Mouse (Mus musculus) megakaryocyte, embryonic 14.5 days (primary cell): ENCODE measurements around the gene Olfr1416. TPM values are rescaled to one million over a fixed set of nuclear protein-coding genes. Genes with fewer than 3 reads are reported as not detected.

Source experiments
- H3K27me3 ChIP-seq: replicated peaks from 2 replicates; pipeline ENCODE3; 2012; ENCODE audit warnings: inconsistent platforms
- H3K36me3 ChIP-seq: replicated peaks from 2 replicates; pipeline ENCODE3; 2012; ENCODE audit warnings: low read length, inconsistent platforms, mixed read lengths
- H3K4me1 ChIP-seq: 2 replicates; pipeline ENCODE4 v1.6.1; 2012; ENCODE audit warnings: inconsistent platforms
- H3K4me3 ChIP-seq: replicated peaks from 2 replicates; pipeline ENCODE3; 2012; ENCODE audit warnings: moderate library complexity, mild to moderate bottlenecking, inconsistent platforms
- H3K9me3 ChIP-seq: 2 replicates; pipeline ENCODE4 v1.6.1; 2012; ENCODE audit warnings: inconsistent platforms
- FLI1 ChIP-seq: IDR thresholded peaks from 2 replicates; pipeline ENCODE4 v1.6.1; 2012; ENCODE audit warnings: low read length, inconsistent platforms, mixed read lengths
- GATA1 ChIP-seq: IDR thresholded peaks from 3 replicates; pipeline ENCODE4 v1.6.1; 2012; ENCODE audit warnings: mixed read lengths, low read length, inconsistent platforms, borderline replicate concordance
- polyA plus RNA-seq: library from polyadenylated mRNA; stranded (reverse); fragments of >175 nt; gene quantifications from 2 replicates; pipeline ENCODE4 v1.2.3, GENCODE M21; 2012; ENCODE audit warnings: low replicate concordance; ENCODE audit not compliant: insufficient read depth

The Olfr1416 gene
- polyA plus RNA-seq, 1 experiment: not detected

GRCm38 (mm10) chr1:92468891-92469290 is 16.0 kb downstream of the Olfr1416 start:
- Histone ChIP-seq H3K9me3 (no peaks in the 10 kb centered on the region), H3K27me3 (no peaks in the 10 kb centered on the region), H3K36me3 (peaks cover 76% of the 10 kb centered on the region), H3K4me1 (peaks cover 39% of the 10 kb centered on the region), H3K4me3 (no peak overlapping the region)
- TF ChIP-seq FLI1: no peak
- no peak for TF ChIP-seq GATA1

GRCm38 (mm10) chr1:92458416-92458815 is 26.5 kb downstream of the Olfr1416 start:
- TF ChIP-seq FLI1 (no peak), GATA1 (no peak)

GRCm38 (mm10) chr1:92457758-92458157 is 27.2 kb downstream of the Olfr1416 start:
- TF ChIP-seq FLI1 (no peak), GATA1 (no peak)

More at GRCm38 (mm10) chr1:92458416-92458815, 26.5 kb downstream of the Olfr1416 start:
- Histone ChIP-seq H3K9me3 (peaks cover 7% of the 10 kb centered on the region), H3K4me3 (no peak overlapping the region), H3K27me3 (no peaks in the 10 kb centered on the region), H3K4me1 (peaks cover 9% of the 10 kb centered on the region), H3K36me3 (peaks cover 97% of the 10 kb centered on the region)

GRCm38 (mm10) chr1:92453751-92454445 is 31.0 kb downstream of the Olfr1416 start:
- Histone ChIP-seq H3K9me3 (peaks cover 7% of the 10 kb centered on the region), H3K36me3 (peaks cover 97% of the 10 kb centered on the region), H3K27me3 (no peaks in the 10 kb centered on the region), H3K4me1 (peaks cover 6% of the 10 kb centered on the region), H3K4me3 (no peak overlapping the region)
- TF ChIP-seq FLI1: no peak
- TF ChIP-seq GATA1: no peak

More at GRCm38 (mm10) chr1:92457758-92458157, 27.2 kb downstream of the Olfr1416 start:
- Histone ChIP-seq H3K27me3 (no peaks in the 10 kb centered on the region), H3K4me1 (peaks cover 9% of the 10 kb centered on the region), H3K36me3 (peaks cover 97% of the 10 kb centered on the region), H3K9me3 (peaks cover 7% of the 10 kb centered on the region), H3K4me3 (no peak overlapping the region)

GRCm38 (mm10) chr1:92448293-92448692 is 36.6 kb downstream of the Olfr1416 start:
- no peaks in the 10 kb centered on the region for H3K27me3 ChIP-seq
- H3K36me3 ChIP-seq: peaks cover 99% of the 10 kb centered on the region
- TF ChIP-seq GATA1 (no peak), FLI1 (no peak)
- H3K4me1 ChIP-seq: no peaks in the 10 kb centered on the region
- no peaks in the 10 kb centered on the region for H3K9me3 ChIP-seq
- H3K4me3 ChIP-seq: no peak overlapping the region

GRCm38 (mm10) chr1:92441453-92442063 is 43.4 kb downstream of the Olfr1416 start:
- no peak for TF ChIP-seq FLI1
- TF ChIP-seq GATA1: no peak
- Histone ChIP-seq H3K4me1 (peaks cover 33% of the 10 kb centered on the region), H3K36me3 (peaks cover 88% of the 10 kb centered on the region), H3K9me3 (no peaks in the 10 kb centered on the region), H3K27me3 (peaks cover 2% of the 10 kb centered on the region), H3K4me3 (no peak overlapping the region)

GRCm38 (mm10) chr1:92440066-92440750 is 44.7 kb downstream of the Olfr1416 start:
- peaks cover 10% of the 10 kb centered on the region for H3K27me3 ChIP-seq
- no peaks in the 10 kb centered on the region for H3K9me3 ChIP-seq
- H3K4me1 ChIP-seq: peaks cover 33% of the 10 kb centered on the region
- no peak overlapping the region for H3K4me3 ChIP-seq
- H3K36me3 ChIP-seq: peaks cover 75% of the 10 kb centered on the region
- TF ChIP-seq GATA1: no peak
- no peak for TF ChIP-seq FLI1

GRCm38 (mm10) chr1:92437678-92438271 is 47.1 kb downstream of the Olfr1416 start:
- Histone ChIP-seq H3K27me3 (peaks cover 22% of the 10 kb centered on the region), H3K9me3 (no peaks in the 10 kb centered on the region), H3K4me3 (peak overlapping the region; percentile 44), H3K4me1 (peaks cover 33% of the 10 kb centered on the region), H3K36me3 (peaks cover 51% of the 10 kb centered on the region)
- TF ChIP-seq GATA1 (no peak), FLI1 (no peak)

GRCm38 (mm10) chr1:92436831-92437321 is 48.0 kb downstream of the Olfr1416 start:
- peaks cover 22% of the 10 kb centered on the region for H3K27me3 ChIP-seq
- peaks cover 42% of the 10 kb centered on the region for H3K36me3 ChIP-seq
- H3K4me3 ChIP-seq: no peak overlapping the region
- no peaks in the 10 kb centered on the region for H3K9me3 ChIP-seq
- TF ChIP-seq GATA1: no peak
- TF ChIP-seq FLI1: no peak
- H3K4me1 ChIP-seq: peaks cover 30% of the 10 kb centered on the region

- peaks cover 29% of the 10 kb centered on the region for H3K27me3 ChIP-seq
- H3K4me3 ChIP-seq: no peak overlapping the region
- no peak for TF ChIP-seq GATA1
- TF ChIP-seq FLI1: no peak
- H3K36me3 ChIP-seq: peaks cover 25% of the 10 kb centered on the region
- peaks cover 3% of the 10 kb centered on the region for H3K9me3 ChIP-seq
- peaks cover 19% of the 10 kb centered on the region for H3K4me1 ChIP-seq
Observed at GRCm38 (mm10) chr1:92434986-92435385, 49.9 kb downstream of the Olfr1416 start.
